Mouse (Mus musculus) stomach, embryonic 16.5 days (tissue): ENCODE data around the gene Cfap58. TPM values are rescaled to one million over a fixed set of nuclear protein-coding genes. Genes with fewer than 3 reads are reported as not detected.

Experiments used
- ATAC-seq: fragments of 200-750 bp; cut with Nextera tagmentation; 2 replicates; pipeline ENCODE4 v1.8.0; 2017; ENCODE audit warnings: moderate number of reproducible peaks, moderate TSS enrichment; ENCODE audit not compliant: insufficient read depth, low FRiP score
- H3K27ac ChIP-seq: fragments of 300-500 bp; sonication (generic); 2 replicates; pipeline ENCODE4 v1.5.1; 2014; ENCODE audit warnings: low read length
- H3K27me3 ChIP-seq: fragments of 300-500 bp; sonication (generic); 2 replicates; pipeline ENCODE4 v1.6.1; 2014; ENCODE audit warnings: low read length, control low read depth, mixed read lengths; ENCODE audit not compliant: control insufficient read depth, insufficient read depth
- H3K36me3 ChIP-seq: fragments of 300-500 bp; sonication (generic); 2 replicates; pipeline ENCODE4 v1.6.1; 2014; ENCODE audit warnings: low read length; ENCODE audit not compliant: control insufficient read depth, insufficient read depth
- H3K4me1 ChIP-seq: fragments of 300-500 bp; sonication (generic); 2 replicates; pipeline ENCODE4 v1.6.1; 2014; ENCODE audit warnings: low read length, control low read depth, mixed read lengths; ENCODE audit not compliant: control insufficient read depth, insufficient read depth
- H3K4me2 ChIP-seq: fragments of 300-500 bp; sonication (generic); 2 replicates; pipeline ENCODE4 v1.6.1; 2014; ENCODE audit warnings: low read depth, low read length, mixed read lengths
- H3K4me3 ChIP-seq: fragments of 300-500 bp; sonication (generic); replicated peaks from 2 replicates; pipeline ENCODE4 v1.5.1; 2014; ENCODE audit warnings: mild to moderate bottlenecking, low read length
- H3K9ac ChIP-seq: fragments of 300-500 bp; sonication (generic); 2 replicates; pipeline ENCODE4 v1.6.1; 2014; ENCODE audit warnings: low read length
- H3K9me3 ChIP-seq: fragments of 300-500 bp; sonication (generic); replicated peaks from 2 replicates; pipeline ENCODE4 v1.6.1; 2016; ENCODE audit warnings: low read length, control low read depth; ENCODE audit not compliant: control insufficient read depth
- WGBS: fragments of 180-500 bp; shearing (Covaris S2); extraction: QIAGEN DNeasy Blood & Tissue Kit; methylation state at CpG from one replicate; pipeline ENCODE4 v1.1.7; 2014; 5-methylcytosine and 5-hydroxymethylcytosine counted together
- polyA plus RNA-seq: library from polyadenylated mRNA; unstranded; fragments of >200 nt; fragmentation: Nextera tagmentation; extraction: Ambion mirVana; gene quantifications from 2 replicates; pipeline ENCODE4 v1.2.1, GENCODE M21; 2015

Gene Cfap58
- polyA plus RNA-seq, 1 experiment from 2014 or later = 0.04 TPM

GRCm38 (mm10) chr19:47913344-47913743, 24.1 kb upstream of the Cfap58 start:
- no peak for ATAC-seq
- Histone ChIP-seq H3K4me2 (no peak overlapping the region), H3K9ac (no peak overlapping the region), H3K4me1 (peaks cover 39% of the 10 kb centered on the region), H3K4me3 (no peak overlapping the region), H3K27me3 (no peaks in the 10 kb centered on the region), H3K27ac (no peak overlapping the region), H3K9me3 (no peaks in the 10 kb centered on the region), H3K36me3 (no peaks in the 10 kb centered on the region)
- 95% methylated on average over 7 of the region's 7 CpGs for WGBS

DNA sequence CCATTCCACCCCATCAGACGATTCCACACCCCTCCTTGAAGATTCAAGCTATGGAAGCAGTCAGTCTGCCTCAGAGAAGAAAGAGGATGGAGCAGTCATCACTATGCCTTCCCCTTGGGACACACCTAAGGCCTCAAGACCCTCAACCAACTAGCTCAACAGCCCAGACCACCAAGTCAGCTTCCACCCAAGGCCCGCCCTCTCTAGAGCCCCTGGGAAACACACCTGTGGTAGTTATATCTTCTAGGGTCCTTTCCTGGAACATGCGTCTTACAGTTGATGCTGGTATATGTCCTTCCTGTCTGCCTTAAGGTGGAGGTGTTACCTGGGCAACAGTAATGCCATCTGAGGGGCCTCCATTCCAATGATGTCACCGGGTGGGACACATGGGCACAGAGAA, 23.3 kb upstream of the Cfap58 start:
- H3K9me3 ChIP-seq = no peaks in the 10 kb centered on the region
- ATAC-seq = no peak
- no peaks in the 10 kb centered on the region for H3K36me3 ChIP-seq
- H3K27ac ChIP-seq = no peak overlapping the region
- WGBS = 93% methylated on average over 4 of the region's 4 CpGs
- H3K27me3 ChIP-seq = no peaks in the 10 kb centered on the region
- H3K4me3 ChIP-seq = no peak overlapping the region
- H3K4me2 ChIP-seq = no peak overlapping the region
- H3K9ac ChIP-seq = no peak overlapping the region
- peaks cover 32% of the 10 kb centered on the region for H3K4me1 ChIP-seq

DNA sequence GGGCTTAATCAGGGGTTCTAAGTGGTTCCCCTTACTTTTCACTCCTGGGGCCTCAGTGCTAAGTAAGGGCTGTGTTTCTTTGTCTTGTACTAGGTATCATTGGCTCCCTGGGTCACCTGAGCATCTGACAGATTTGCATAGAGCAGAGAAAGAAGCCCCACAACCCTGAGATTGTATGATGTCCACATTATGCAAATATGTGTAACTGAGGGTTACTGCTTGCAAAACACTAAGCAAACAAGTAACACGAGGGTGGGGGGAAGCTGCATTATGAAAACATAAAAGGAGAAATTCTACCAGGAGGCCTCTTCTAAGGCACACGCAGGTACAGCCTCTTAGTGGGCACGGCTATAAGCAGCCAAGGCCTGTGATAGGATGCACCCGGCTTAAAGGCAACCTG, 22.2 kb upstream of the Cfap58 start:
- Histone ChIP-seq H3K4me3 (no peak overlapping the region), H3K4me2 (no peak overlapping the region), H3K9me3 (no peaks in the 10 kb centered on the region), H3K27ac (no peak overlapping the region), H3K9ac (no peak overlapping the region), H3K27me3 (no peaks in the 10 kb centered on the region), H3K36me3 (no peaks in the 10 kb centered on the region), H3K4me1 (peaks cover 29% of the 10 kb centered on the region)
- WGBS = 77% methylated on average over 4 of the region's 4 CpGs
- ATAC-seq = no peak

- H3K27ac ChIP-seq = no peak overlapping the region
- 36% methylated on average over 4 of the region's 4 CpGs for WGBS
- peak overlapping the region; percentile 90 for H3K4me3 ChIP-seq
- H3K4me2 ChIP-seq = peak overlapping the region; percentile 79
- H3K36me3 ChIP-seq = no peaks in the 10 kb centered on the region
- peak overlapping the region; percentile 89 for H3K9ac ChIP-seq
- H3K27me3 ChIP-seq = no peaks in the 10 kb centered on the region
- H3K9me3 ChIP-seq = no peaks in the 10 kb centered on the region
- H3K4me1 ChIP-seq = peaks cover 29% of the 10 kb centered on the region
- ATAC-seq = no peak
These were observed 20.1 kb upstream of the Cfap58 start for GRCm38 (mm10) chr19:47917396-47917795.

DNA sequence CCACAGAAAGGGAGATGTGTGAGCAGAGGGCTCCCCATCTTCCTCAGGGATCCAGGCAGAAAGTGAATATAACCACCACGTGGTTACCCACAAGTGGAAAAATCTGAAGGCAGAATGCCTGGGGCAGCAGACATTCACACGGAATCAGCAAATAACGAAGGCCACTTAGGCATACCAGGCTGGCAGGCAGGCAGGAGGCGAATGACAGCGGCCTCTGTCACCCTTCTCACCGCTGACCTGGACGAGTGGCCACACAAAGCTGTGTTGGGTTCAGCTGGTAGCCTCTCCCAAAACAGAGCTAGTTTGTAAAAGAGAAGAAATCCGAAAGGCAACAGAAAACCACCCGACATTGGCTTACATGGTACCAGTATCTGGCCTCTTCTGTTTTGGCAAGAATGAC, 19.5 kb upstream of the Cfap58 start:
- Histone ChIP-seq H3K9ac (peak overlapping the region; percentile 89), H3K4me2 (peak overlapping the region; percentile 79), H3K9me3 (no peaks in the 10 kb centered on the region), H3K4me1 (peaks cover 29% of the 10 kb centered on the region), H3K36me3 (no peaks in the 10 kb centered on the region), H3K27me3 (no peaks in the 10 kb centered on the region), H3K4me3 (peak overlapping the region; percentile 90), H3K27ac (no peak overlapping the region; the same call in 1 of the 2 replicates)
- no peak for ATAC-seq
- WGBS = 18% methylated on average over 9 of the region's 9 CpGs

- ATAC-seq = peak; percentile 14; the same call in 1 of the 2 replicates
- Histone ChIP-seq H3K9ac (peak overlapping the region; percentile 89), H3K4me1 (peaks cover 29% of the 10 kb centered on the region), H3K27ac (peak overlapping the region; percentile 98), H3K36me3 (no peaks in the 10 kb centered on the region), H3K27me3 (no peaks in the 10 kb centered on the region), H3K9me3 (no peaks in the 10 kb centered on the region), H3K4me2 (peak overlapping the region; percentile 79), H3K4me3 (peak overlapping the region; percentile 90)
- WGBS = 0% methylated on average over 29 of the region's 29 CpGs
These were observed 18.9 kb upstream of the Cfap58 start for GRCm38 (mm10) chr19:47918455-47919101.

DNA sequence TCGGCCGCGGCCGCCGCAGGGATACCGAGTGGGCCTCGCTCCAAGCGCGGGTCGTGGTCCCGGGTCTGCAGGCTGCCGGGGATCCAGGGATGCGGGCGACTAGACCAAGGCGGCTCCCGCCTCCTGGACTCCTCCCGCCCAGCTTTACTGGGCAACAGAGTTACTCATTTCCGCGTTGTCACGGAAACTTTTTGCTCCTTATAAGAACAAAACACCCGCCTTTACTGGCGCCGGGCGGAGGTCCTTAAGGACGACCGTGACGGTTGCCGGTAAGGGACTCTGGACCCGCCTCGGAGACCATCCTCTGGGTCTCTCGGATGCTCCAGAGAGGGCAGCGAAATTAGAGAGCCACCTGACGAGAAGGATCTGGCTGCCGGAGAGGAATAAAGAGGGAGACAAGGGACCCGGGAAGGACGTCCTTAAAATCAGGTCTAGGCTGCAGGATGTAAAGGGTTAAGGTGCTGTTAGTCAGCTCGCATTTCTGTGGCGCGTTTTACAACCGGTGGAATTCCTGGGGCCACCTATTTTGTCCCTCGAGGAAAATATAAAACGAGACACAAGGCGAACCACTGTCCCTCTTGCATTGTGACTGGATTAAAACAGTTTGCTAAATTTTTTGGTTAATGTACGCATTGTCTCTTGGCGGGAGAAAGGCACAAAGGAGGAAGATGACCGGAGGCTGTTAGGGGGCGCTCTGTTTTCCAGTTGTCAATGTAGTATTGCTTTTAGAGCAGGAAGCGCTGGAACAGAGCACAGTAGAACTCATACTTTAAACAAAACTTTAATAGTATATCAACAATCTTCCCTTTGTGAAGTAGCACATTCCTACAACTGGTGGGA, 18.1 kb upstream of the Cfap58 start, which contains the start of the genes Cfap43 and Itprip:
Cfap43 (minus strand) TSS at position 162 of the 840 bp plus-strand sequence.
Itprip (minus strand) TSS at position 174 of the 840 bp plus-strand sequence.
- under 1% methylated on average over 48 of the region's 48 CpGs for WGBS
- Histone ChIP-seq H3K27me3 (no peaks in the 10 kb centered on the region), H3K36me3 (no peaks in the 10 kb centered on the region), H3K9me3 (no peaks in the 10 kb centered on the region), H3K27ac (peak within 1 kb of the TSS; percentile 98), H3K9ac (peak within 1 kb of the TSS; percentile 89), H3K4me2 (peak within 1 kb of the TSS; percentile 79), H3K4me1 (peaks cover 29% of the 10 kb centered on the region), H3K4me3 (peak within 1 kb of the TSS; percentile 90)
- peak; percentile 89 for ATAC-seq

DNA sequence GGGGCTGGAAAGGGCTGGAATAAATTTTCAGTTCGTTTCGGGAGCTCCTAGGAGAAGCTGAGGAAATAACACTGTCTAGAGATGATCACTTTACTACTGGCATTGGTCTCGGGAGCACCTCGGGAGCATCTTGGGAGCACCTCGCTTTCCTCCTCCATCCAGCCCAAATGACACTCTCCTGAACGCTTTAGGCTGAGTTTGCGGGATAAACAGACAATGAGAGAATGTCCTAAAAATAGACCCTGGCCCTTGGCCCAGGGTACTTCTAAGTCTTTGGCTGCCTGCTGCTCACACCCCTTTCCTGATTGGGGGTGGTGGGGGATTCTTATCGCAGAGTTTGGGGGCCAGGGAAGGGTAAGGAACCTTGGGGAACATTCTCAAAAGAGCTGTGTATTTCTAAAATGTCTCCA, 17.5 kb upstream of the Cfap58 start:
- no peaks in the 10 kb centered on the region for H3K27me3 ChIP-seq
- H3K9ac ChIP-seq = peak overlapping the region; percentile 89
- no peaks in the 10 kb centered on the region for H3K36me3 ChIP-seq
- no peaks in the 10 kb centered on the region for H3K9me3 ChIP-seq
- 2% methylated on average over 8 of the region's 8 CpGs for WGBS
- peak overlapping the region; percentile 98 for H3K27ac ChIP-seq
- peak overlapping the region; percentile 79 for H3K4me2 ChIP-seq
- H3K4me3 ChIP-seq = peak overlapping the region; percentile 90
- ATAC-seq = peak; percentile 13; the same call in 1 of the 2 replicates
- peaks cover 29% of the 10 kb centered on the region for H3K4me1 ChIP-seq

DNA sequence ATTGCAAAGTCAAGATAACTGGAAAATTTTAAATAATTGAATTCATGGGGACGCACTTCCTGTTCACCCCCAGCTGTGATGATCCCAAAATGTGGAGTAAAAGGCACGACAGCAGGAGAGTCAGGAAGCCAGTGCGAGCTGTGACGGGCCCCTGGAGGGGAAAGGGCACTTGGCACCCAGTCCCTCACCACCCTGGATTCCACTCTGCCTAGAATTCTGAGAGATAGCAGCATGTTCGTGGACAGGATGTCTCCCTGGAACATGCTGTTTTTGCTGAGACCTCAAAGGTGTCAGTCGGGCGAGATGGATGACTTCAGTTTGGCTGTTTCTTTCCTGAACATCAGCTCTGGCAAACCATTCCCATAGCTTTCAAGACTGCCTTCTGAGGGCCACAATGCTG, 11.7 kb upstream of the Cfap58 start:
- peaks cover 4% of the 10 kb centered on the region; the same call in 1 of the 2 replicates for H3K4me1 ChIP-seq
- H3K36me3 ChIP-seq = no peaks in the 10 kb centered on the region
- H3K27ac ChIP-seq = no peak overlapping the region
- no peak overlapping the region for H3K9ac ChIP-seq
- H3K27me3 ChIP-seq = no peaks in the 10 kb centered on the region
- H3K4me3 ChIP-seq = no peak overlapping the region
- no peak overlapping the region for H3K4me2 ChIP-seq
- no peaks in the 10 kb centered on the region for H3K9me3 ChIP-seq
- no peak for ATAC-seq
- WGBS = 73% methylated on average over 7 of the region's 7 CpGs
